Mouse (Mus musculus) cerebellum, postnatal 10 days (tissue): ENCODE measurements around the gene Cwc15.

Source experiments
- DNase-seq, 2 experiments: peaks; one replicate each; pipeline ENCODE4 v3.0.0; 2021; ENCODE audit warnings: mixed read lengths in 2 of 2

Cwc15 gene

GRCm38 (mm10) chr9:14548366-14548761, 47.9 kb downstream of the Cwc15 start:
- DNase-seq: no peak

DNA sequence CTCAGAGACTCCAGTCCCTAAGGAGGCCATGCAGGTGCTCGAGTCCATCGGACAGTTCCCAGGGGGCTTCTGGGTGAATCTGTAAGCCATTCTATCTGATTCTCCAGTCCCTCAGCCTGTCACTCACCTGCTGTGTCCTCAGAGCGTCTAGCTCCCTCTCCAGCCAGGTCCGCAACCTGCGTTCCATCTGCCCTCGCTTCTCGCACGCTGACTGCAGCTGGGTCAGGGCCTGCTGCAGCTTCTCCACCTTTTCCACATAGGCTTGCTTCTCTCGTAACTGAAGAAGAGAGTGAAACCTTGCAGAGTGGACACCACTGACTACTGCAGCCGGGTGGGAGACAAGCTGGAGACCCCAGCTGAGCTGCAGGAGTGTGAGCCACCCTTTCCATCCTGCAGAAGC, 57.9 kb downstream of the Cwc15 start:
- DNase-seq: no peak

- DNase-seq: no peak
Observed at GRCm38 (mm10) chr9:14559430-14559829, 59.0 kb downstream of the Cwc15 start.

- no peak for DNase-seq
Observed at GRCm38 (mm10) chr9:14559996-14560395, 59.6 kb downstream of the Cwc15 start.
